Mouse (Mus musculus): ENCODE measurements around the gene Habp2. TPM values are rescaled to one million over a fixed set of nuclear protein-coding genes. Genes with fewer than 3 reads are reported as not detected.
"Not testable (repeated sequence)": the region's sequence is repeated elsewhere in the genome, so short reads cannot be mapped to it uniquely, and the experiment has no call there.

Gene Habp2
- total RNA-seq, 2 experiments from 2014 or later: not detected

GRCm38 (mm10) chr19:56297264-56297663 is 10.3 kb downstream of the Habp2 start:
- DNase-seq: no peak

- no peak for DNase-seq
Measured at GRCm38 (mm10) chr19:56300835-56301234, 13.9 kb downstream of the Habp2 start.

- DNase-seq: no peak
Measured at GRCm38 (mm10) chr19:56316531-56316930, 29.6 kb downstream of the Habp2 start.

DNA sequence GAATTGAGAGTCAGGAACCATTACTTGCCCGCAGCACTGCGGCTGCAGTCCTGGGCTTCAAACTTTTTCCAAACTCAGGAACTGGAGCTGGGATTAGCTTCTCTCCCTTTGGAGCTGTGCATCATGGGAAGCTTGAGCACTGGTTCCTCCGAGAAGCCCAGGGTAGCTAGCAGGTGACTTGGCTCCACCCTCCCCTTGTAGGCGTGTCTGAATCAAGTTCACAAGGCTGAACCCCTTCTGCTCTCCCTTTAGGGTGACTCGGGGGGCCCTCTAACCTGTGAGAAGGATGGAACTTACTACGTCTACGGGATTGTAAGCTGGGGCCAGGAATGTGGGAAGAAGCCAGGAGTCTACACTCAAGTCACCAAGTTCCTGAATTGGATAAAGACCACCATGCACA is 32.3 kb downstream of the Habp2 start:
- DNase-seq: no peak

GRCm38 (mm10) chr19:56319629-56320028 is 32.7 kb downstream of the Habp2 start:
- no peak for DNase-seq

GRCm38 (mm10) chr19:56320186-56320860 is 33.4 kb downstream of the Habp2 start:
- DNase-seq: no peak

GRCm38 (mm10) chr19:56321303-56321920 is 34.5 kb downstream of the Habp2 start:
- no peak for DNase-seq

DNA sequence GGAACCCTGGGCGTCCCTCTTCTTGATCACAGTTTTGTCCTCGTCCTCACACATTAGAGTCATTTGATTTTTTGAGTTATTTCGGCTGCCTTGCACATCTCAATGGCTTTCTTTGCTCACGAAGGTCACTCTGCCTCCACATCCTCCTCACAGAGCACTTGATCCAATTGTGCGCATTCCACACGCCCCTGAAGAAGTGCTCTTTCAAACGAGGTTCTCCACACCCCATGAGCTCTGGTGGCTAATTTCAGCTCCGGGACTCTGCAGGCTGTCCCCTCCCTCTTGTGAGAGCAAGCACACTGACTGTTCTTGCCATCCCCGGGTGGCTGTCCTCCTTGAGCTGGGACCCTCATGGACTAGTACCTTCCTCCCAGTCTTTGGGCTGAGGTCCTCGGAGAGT is 38.7 kb downstream of the Habp2 start:
- DNase-seq: no peak

DNA sequence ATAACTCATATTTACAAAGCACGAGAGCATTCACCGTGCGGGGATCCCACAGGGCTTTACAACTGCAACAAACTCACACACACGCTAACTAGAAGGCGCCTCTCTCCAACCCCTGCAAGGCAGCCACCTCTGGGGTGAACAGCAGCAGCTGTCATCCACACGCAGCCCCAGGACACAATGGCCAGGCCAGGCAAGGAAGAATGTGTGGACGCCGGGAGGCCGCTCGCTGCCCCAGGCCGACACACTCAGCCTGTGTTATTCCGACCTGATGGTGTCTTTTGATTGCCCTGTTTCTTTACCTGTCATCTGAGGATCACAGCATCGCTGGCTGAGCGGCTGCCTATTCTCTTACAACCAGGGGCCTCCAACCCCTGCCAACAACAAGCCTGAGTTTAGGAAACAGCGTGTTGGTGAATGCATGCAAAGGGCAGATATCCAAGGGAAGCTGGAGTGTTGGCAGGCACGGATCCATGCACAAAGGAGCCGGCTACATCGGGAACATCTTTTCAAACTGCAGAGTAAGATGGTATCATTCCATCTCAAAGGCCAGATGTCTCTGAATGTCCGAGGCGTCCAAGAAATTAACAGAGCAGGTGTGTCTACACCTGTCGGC is 39.4 kb downstream of the Habp2 start:
- no peak for DNase-seq

- no peak for DNase-seq
Measured at GRCm38 (mm10) chr19:56336321-56336720, 49.4 kb downstream of the Habp2 start.

- no peak for DNase-seq
Measured at GRCm38 (mm10) chr19:56336826-56337225, 49.9 kb downstream of the Habp2 start.

DNA sequence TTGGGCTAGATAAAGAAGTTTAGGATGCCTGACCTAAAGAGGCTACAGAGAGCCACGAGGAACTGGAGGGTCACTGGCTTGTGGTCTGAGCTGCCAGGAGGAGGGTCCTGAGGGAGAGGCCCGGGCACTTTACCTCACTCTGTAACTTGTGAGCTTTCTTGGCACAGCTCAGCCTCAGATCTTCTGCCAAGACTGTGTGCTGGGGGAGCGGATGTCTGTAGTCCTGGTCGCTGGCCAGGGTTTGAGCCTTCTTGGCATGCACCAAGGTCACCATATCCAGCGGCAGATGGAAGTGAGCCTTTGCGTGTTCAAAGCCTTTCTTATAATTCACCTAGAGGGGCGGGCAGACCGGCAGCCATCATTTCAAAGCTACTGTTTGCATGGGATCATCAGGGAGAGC is 55.1 kb downstream of the Habp2 start:
- no peak for DNase-seq

DNA sequence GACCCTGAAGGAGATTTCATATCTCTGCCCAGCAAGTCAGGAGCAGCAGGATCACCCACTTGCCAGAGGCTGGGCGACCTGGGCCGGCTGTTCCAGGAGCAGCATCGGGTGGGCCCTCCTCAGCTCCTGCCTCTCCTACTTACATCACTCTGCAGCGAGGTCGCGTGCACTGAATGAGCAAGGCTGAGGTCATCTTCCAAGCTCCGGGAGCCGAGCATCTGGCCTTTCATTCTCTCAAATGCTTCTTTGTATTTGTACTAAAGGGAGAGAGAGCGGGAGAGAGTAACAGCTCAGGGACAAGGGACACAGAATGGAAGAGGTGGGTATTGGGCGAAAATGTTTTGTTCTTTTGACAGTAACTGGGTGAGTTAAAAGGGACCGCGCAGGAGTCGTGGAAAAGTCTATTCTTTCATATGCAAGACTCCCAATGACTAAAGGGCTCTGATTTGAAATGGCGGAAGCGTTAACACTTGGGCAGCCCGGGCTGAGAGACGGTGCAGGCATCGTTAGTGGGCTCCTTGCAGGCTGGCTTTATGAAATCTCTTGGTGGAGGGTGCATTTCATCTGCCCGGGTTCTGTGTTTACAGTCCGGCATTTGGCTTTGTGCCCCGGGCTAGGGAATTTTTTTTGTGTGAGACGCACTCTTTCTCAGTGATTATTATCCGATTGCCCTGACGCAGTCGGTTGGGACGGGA is 57.1 kb downstream of the Habp2 start:
- peak; percentile 23 to 34 for DNase-seq

- no peak for DNase-seq
Measured at GRCm38 (mm10) chr19:56346016-56346415, 59.1 kb downstream of the Habp2 start.

DNA sequence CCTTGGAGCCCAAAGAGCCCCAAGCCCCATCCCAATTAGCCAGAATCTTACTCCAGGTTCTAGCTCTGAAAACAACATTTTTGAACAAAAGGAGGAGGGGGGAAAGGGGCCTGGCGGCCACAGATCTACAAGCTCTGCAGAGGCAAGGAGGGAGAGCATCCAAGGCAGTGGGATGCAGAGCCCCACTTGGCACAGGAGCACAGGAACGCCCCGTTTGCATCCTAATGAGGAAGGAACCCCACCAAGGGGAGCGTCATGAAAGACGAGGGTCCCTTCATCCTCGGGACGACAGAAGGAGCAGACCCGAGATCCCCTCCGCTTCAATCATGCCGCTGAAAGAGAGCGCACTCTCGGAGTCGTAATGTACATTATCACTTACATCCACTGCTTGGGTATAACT is 59.8 kb downstream of the Habp2 start:
- no peak for DNase-seq

- no peak for DNase-seq
Measured at GRCm38 (mm10) chr19:56349295-56349694, 62.4 kb downstream of the Habp2 start.

DNA sequence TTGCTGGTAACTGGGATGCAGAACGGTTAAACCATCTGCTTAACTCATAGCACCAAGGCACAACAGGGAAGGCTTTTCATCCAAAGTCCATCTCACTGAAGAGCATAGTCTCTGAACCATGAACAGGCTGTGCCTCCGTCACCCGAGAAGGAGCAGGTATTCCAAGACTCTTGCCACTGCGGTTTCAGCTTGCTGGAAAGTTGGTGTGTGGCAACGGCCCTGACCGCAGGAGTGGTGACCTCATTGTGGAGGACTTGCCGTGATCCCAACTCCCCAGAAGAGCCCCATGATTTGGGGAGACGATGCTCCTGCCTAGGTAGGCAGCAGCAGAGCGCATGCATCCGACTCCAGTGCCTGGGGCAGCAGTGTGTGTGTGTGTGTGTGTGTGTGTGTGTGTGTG is 66.8 kb downstream of the Habp2 start:
- no peak for DNase-seq

DNA sequence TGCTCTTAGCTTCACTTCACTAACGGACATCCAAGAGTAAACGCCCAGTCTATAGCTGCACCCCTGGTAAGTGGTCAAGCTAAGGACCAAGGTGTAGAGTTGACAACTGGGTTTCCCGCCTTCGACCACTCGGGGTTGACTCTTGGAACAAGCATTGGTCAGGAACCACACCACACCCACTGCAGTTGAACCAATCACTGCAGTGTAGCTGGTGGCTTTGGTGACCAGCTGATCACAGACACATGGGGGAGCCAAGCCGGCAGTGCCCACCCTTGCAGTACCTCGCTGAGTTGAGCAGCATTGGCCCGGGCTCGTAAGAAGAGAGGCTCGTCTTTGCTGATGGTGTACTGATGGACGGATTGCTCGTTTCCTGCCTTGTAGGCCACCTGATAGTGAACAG is 68.3 kb downstream of the Habp2 start:
- no peak for DNase-seq

DNA sequence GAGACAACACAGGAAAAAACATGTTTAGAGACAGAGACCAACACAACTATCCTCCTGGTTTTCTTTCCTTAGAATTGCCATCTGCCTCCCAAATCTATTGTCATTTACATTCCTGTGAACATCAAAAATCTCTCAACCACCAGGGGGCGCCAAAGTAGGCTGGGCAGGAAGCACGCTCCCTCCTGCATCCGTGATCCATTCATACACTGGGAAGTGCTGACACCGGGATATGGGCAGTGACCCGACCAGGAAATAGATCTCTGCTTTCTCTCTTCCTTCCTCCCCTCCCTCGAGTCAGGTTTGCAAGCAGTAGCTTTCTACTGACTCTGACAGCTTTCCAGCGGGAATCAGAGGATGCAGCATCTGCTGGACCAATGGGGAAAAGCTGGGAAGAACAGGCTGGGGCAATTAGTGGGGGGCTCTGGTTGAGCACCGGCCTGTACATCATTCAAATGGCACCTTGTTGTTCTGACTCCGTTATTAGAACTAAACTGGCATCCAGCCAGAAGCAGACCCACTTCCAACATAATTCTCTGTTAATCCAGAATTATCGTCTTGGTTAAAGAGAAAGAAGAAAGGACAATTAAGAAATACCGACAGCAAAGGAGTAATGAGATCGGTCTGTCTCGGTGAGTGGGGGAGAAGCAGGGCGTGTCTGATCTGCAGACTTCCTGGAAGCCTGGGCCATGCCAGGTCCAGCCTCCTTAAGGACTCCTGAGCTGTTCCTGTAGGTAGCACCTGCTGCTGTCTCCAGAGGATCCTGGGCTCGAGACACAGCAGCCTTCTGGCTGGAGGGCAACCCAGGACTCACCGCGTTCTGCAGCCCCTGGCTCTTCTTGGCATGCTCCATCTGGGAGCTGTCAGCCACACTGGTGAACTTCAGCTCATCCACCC is 69.8 kb downstream of the Habp2 start:
- peak; percentile 45 to 61 for DNase-seq

- not testable (repeated sequence) for DNase-seq
Measured at GRCm38 (mm10) chr19:56357374-56357708, 70.4 kb downstream of the Habp2 start.

DNA sequence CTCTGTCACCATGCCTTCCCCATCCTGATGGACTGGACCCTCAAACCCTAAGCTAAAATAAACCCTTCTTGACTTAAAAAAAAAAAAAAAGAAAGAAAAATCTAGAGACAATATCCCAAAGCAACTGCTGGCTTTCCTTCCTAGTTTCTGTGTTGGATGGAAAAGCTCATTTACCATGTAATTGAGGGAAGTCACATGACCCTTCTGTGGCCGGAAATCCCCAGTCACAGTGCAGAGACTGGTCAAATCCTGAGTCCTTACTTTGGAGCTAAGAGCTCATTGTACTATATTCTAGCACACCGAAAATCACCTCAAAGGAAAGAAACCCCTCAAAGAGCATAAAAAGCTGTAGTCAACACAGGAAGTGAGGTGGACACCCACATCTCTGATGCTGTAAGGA is 72.0 kb downstream of the Habp2 start:
- DNase-seq: no peak

- no peak for DNase-seq
Measured at GRCm38 (mm10) chr19:56363721-56364460, 77.0 kb downstream of the Habp2 start.
